Mouse (Mus musculus) left cerebral cortex, postnatal 10 days (tissue): ENCODE measurements at regions not wholly inside any gene's neighbourhood (a gene's known extent, or its start where the extent isn't known, plus 50 kb on each side); places are given as distances from the start of the nearest gene placed in this dataset.
A peak's percentile ranks its signal among the peaks of the same experiment; 100 is the strongest.

Experiments used
- DNase-seq, 2 experiments: peaks; one replicate each; pipeline ENCODE4 v3.0.0; 2021 to 2022; ENCODE audit warnings: low spot score in 2 of 2, mixed read lengths in 1 of 2; ENCODE audit errors: extremely low spot score in 1 of 2
- intact Hi-C: fragments of 180-260 bp; cut with DNase I; formaldehyde crosslinking; loops from one replicate; pipeline ENCODE4 v1.15.1; 2025

- no peak for DNase-seq
- intact Hi-C loops = no loop called here
Measured at GRCm38 (mm10) chr19:45288722-45289121, 53.1 kb upstream of the Lbx1 start.

- intact Hi-C loops = no loop called here
- DNase-seq = no peak
Measured at GRCm38 (mm10) chr19:45297812-45298211, 62.2 kb upstream of the Lbx1 start.

GRCm38 (mm10) chr19:45299341-45299740 lies 63.7 kb upstream of the Lbx1 start:
- intact Hi-C loops = no loop called here
- DNase-seq = no peak

- intact Hi-C loops = loop anchor here (5.0 to 10.0 kb wide), 3 partner anchors 63 to 245 kb away; partner anchors contain the start of gene Btrc
- no peak for DNase-seq
Measured at GRCm38 (mm10) chr19:45299768-45300167, 63.8 kb upstream of the Btrc start.

- DNase-seq = peak in 1 of 2 experiments; percentile 71
- intact Hi-C loops = loop anchor here (5.0 to 10.0 kb wide), 3 partner anchors 61 to 244 kb away; partner anchors contain the start of gene Btrc
Measured at GRCm38 (mm10) chr19:45300691-45301431, 62.7 kb upstream of the Btrc start.

GRCm38 (mm10) chr19:45301432-45301732 lies 62.2 kb upstream of the Btrc start:
- peak in 1 of 2 experiments; percentile 61 for DNase-seq
- intact Hi-C loops = loop anchor here (5.0 to 10.0 kb wide), 3 partner anchors 61 to 243 kb away; partner anchors contain the start of gene Btrc

GRCm38 (mm10) chr19:45301733-45302547 lies 61.6 kb upstream of the Btrc start:
- peak; percentile 67 to 70 for DNase-seq
- intact Hi-C loops = loop anchor here (5.0 to 10.0 kb wide), 3 partner anchors 60 to 243 kb away; partner anchors contain the start of gene Btrc

- DNase-seq = peak in 1 of 2 experiments; percentile 62
- intact Hi-C loops = loop anchor here (5.0 to 10.0 kb wide), 3 partner anchors 60 to 242 kb away; partner anchors contain the start of gene Btrc
Measured at GRCm38 (mm10) chr19:45302548-45303241, 60.8 kb upstream of the Btrc start.

GRCm38 (mm10) chr19:45304538-45304937 lies 59.0 kb upstream of the Btrc start:
- DNase-seq = no peak
- intact Hi-C loops = loop anchor here (5.0 to 10.0 kb wide), 3 partner anchors 58 to 240 kb away; partner anchors contain the start of gene Btrc

- intact Hi-C loops = loop anchor here (10.0 kb wide), 1 partner anchor 237 kb away; no protein-coding TSS in a partner anchor
Measured at GRCm38 (mm10) chr19:45307299-45308275, 55.9 kb upstream of the Btrc start.

GRCm38 (mm10) chr19:45308676-45309275 lies 54.8 kb upstream of the Btrc start:
- intact Hi-C loops = loop anchor here (10.0 kb wide), 1 partner anchor 236 kb away; no protein-coding TSS in a partner anchor
- peak in 1 of 2 experiments; percentile 53 for DNase-seq

More at GRCm38 (mm10) chr19:45307299-45308275, 55.9 kb upstream of the Btrc start:
- no peak for DNase-seq

- intact Hi-C loops = no loop called here
- DNase-seq = no peak
Measured at GRCm38 (mm10) chr19:45310291-45310881, 53.1 kb upstream of the Btrc start.

- intact Hi-C loops = no loop called here
- peak; percentile 62 to 90 for DNase-seq
Measured at GRCm38 (mm10) chr19:45310944-45311603, 52.5 kb upstream of the Btrc start.

GRCm38 (mm10) chr19:45311831-45312537 lies 51.5 kb upstream of the Btrc start:
- intact Hi-C loops = no loop called here

GRCm38 (mm10) chr19:45312713-45313365 lies 50.7 kb upstream of the Btrc start:
- intact Hi-C loops = no loop called here
- no peak for DNase-seq

More at GRCm38 (mm10) chr19:45311831-45312537, 51.5 kb upstream of the Btrc start:
- no peak for DNase-seq
